Mouse (Mus musculus): ENCODE results near the gene Ikzf1. TPM values are rescaled to one million over a fixed set of nuclear protein-coding genes. Genes with fewer than 3 reads are reported as not detected.

Gene Ikzf1
- polyA plus RNA-seq, 1 experiment: 1.0 TPM

GRCm38 (mm10) chr11:11742626-11743025 lies 57.8 kb downstream of the Ikzf1 start:
- H3K4me3 ChIP-seq (ENCODE audit: insufficient read depth, poor library complexity, severe bottlenecking): no peak overlapping the region
- H3ac ChIP-seq (ENCODE audit: control insufficient read depth, insufficient read length, low read depth): no peak overlapping the region
- no peaks in the 10 kb centered on the region for H3K36me3 ChIP-seq (ENCODE audit: control insufficient read depth, insufficient read depth)
- H3K79me3 ChIP-seq (ENCODE audit: low read depth): no peaks in the 10 kb centered on the region
- TF ChIP-seq MYOG (IDR thresholded peaks at IDR 0.05; ENCODE audit: control insufficient read depth, extremely low read depth, insufficient read length) (no peak), MAX (IDR thresholded peaks at IDR 0.05) (no peak), USF1 (IDR thresholded peaks at IDR 0.05; ENCODE audit: low read depth) (no peak), CTCF (IDR thresholded peaks at IDR 0.05; ENCODE audit: control insufficient read depth, insufficient read depth, insufficient read length) (no peak), MYOD1 (IDR thresholded peaks at IDR 0.05; ENCODE audit: control insufficient read depth, insufficient read length, low read depth) (no peak), CEBPB (IDR thresholded peaks at IDR 0.05; ENCODE audit: low read depth) (no peak), FOSL1 (IDR thresholded peaks at IDR 0.05; ENCODE audit: insufficient read depth, low read length, poor library complexity, severe bottlenecking) (no peak)
- no peaks in the 10 kb centered on the region for H3K27me3 ChIP-seq (ENCODE audit: control insufficient read depth, insufficient read depth, insufficient read length)
- H3K79me2 ChIP-seq (ENCODE audit: control insufficient read depth, insufficient read depth): no peaks in the 10 kb centered on the region

- Histone ChIP-seq H3K27me3 (ENCODE audit: control insufficient read depth, insufficient read depth, insufficient read length) (peaks cover 8% of the 10 kb centered on the region), H3K79me2 (ENCODE audit: control insufficient read depth, insufficient read depth) (no peaks in the 10 kb centered on the region)
- TF ChIP-seq FOSL1 (IDR thresholded peaks at IDR 0.05; ENCODE audit: insufficient read depth, low read length, poor library complexity, severe bottlenecking): no peak
- TF ChIP-seq MAX (IDR thresholded peaks at IDR 0.05): no peak
- no peak for TF ChIP-seq CEBPB (IDR thresholded peaks at IDR 0.05; ENCODE audit: low read depth)
- no peak for TF ChIP-seq MYOD1 (IDR thresholded peaks at IDR 0.05; ENCODE audit: control insufficient read depth, insufficient read length, low read depth)
- no peak for TF ChIP-seq CTCF (IDR thresholded peaks at IDR 0.05; ENCODE audit: control insufficient read depth, insufficient read depth, insufficient read length)
- TF ChIP-seq USF1 (IDR thresholded peaks at IDR 0.05; ENCODE audit: low read depth): no peak
- no peak for TF ChIP-seq MYOG (IDR thresholded peaks at IDR 0.05; ENCODE audit: control insufficient read depth, extremely low read depth, insufficient read length)
Observed at GRCm38 (mm10) chr11:11744222-11744621, 59.4 kb downstream of the Ikzf1 start.

GRCm38 (mm10) chr11:11751091-11751490 lies 66.3 kb downstream of the Ikzf1 start:
- no peak overlapping the region for H3K4me3 ChIP-seq (ENCODE audit: insufficient read depth, poor library complexity, severe bottlenecking)
- no peak overlapping the region for H3ac ChIP-seq (ENCODE audit: control insufficient read depth, insufficient read length, low read depth)
- no peaks in the 10 kb centered on the region for H3K79me2 ChIP-seq (ENCODE audit: control insufficient read depth, insufficient read depth)
- no peaks in the 10 kb centered on the region for H3K79me3 ChIP-seq (ENCODE audit: low read depth)
- no peaks in the 10 kb centered on the region for H3K36me3 ChIP-seq (ENCODE audit: control insufficient read depth, insufficient read depth)
- peaks cover 11% of the 10 kb centered on the region for H3K27me3 ChIP-seq (ENCODE audit: control insufficient read depth, insufficient read depth, insufficient read length)
- no peak for TF ChIP-seq CEBPB (IDR thresholded peaks at IDR 0.05; ENCODE audit: low read depth)
- TF ChIP-seq MAX (IDR thresholded peaks at IDR 0.05): no peak
- no peak for TF ChIP-seq USF1 (IDR thresholded peaks at IDR 0.05; ENCODE audit: low read depth)
- no peak for TF ChIP-seq MYOG (IDR thresholded peaks at IDR 0.05; ENCODE audit: control insufficient read depth, extremely low read depth, insufficient read length)
- no peak for TF ChIP-seq MYOD1 (IDR thresholded peaks at IDR 0.05; ENCODE audit: control insufficient read depth, insufficient read length, low read depth)
- TF ChIP-seq CTCF (IDR thresholded peaks at IDR 0.05; ENCODE audit: control insufficient read depth, insufficient read depth, insufficient read length): no peak
- TF ChIP-seq FOSL1 (IDR thresholded peaks at IDR 0.05; ENCODE audit: insufficient read depth, low read length, poor library complexity, severe bottlenecking): no peak

More at GRCm38 (mm10) chr11:11744222-11744621, 59.4 kb downstream of the Ikzf1 start:
- Histone ChIP-seq H3ac (ENCODE audit: control insufficient read depth, insufficient read length, low read depth) (no peak overlapping the region), H3K36me3 (ENCODE audit: control insufficient read depth, insufficient read depth) (no peaks in the 10 kb centered on the region), H3K79me3 (ENCODE audit: low read depth) (no peaks in the 10 kb centered on the region), H3K4me3 (ENCODE audit: insufficient read depth, poor library complexity, severe bottlenecking) (no peak overlapping the region)

- Histone ChIP-seq H3K27me3 (ENCODE audit: control insufficient read depth, insufficient read depth, insufficient read length) (peaks cover 10% of the 10 kb centered on the region), H3K79me2 (ENCODE audit: control insufficient read depth, insufficient read depth) (no peaks in the 10 kb centered on the region), H3K79me3 (ENCODE audit: low read depth) (no peaks in the 10 kb centered on the region), H3ac (ENCODE audit: control insufficient read depth, insufficient read length, low read depth) (no peak overlapping the region), H3K4me3 (ENCODE audit: insufficient read depth, poor library complexity, severe bottlenecking) (no peak overlapping the region), H3K36me3 (ENCODE audit: control insufficient read depth, insufficient read depth) (no peaks in the 10 kb centered on the region)
- TF ChIP-seq CEBPB (IDR thresholded peaks at IDR 0.05; ENCODE audit: low read depth) (no peak), MAX (IDR thresholded peaks at IDR 0.05) (no peak), CTCF (IDR thresholded peaks at IDR 0.05; ENCODE audit: control insufficient read depth, insufficient read depth, insufficient read length) (no peak), USF1 (IDR thresholded peaks at IDR 0.05; ENCODE audit: low read depth) (no peak), MYOD1 (IDR thresholded peaks at IDR 0.05; ENCODE audit: control insufficient read depth, insufficient read length, low read depth) (no peak), FOSL1 (IDR thresholded peaks at IDR 0.05; ENCODE audit: insufficient read depth, low read length, poor library complexity, severe bottlenecking) (no peak), MYOG (IDR thresholded peaks at IDR 0.05; ENCODE audit: control insufficient read depth, extremely low read depth, insufficient read length) (no peak)
Observed at GRCm38 (mm10) chr11:11752859-11753258, 68.1 kb downstream of the Ikzf1 start.

GRCm38 (mm10) chr11:11758121-11758520 lies 73.3 kb downstream of the Ikzf1 start:
- Histone ChIP-seq H3K79me2 (ENCODE audit: control insufficient read depth, insufficient read depth) (no peaks in the 10 kb centered on the region), H3K79me3 (ENCODE audit: low read depth) (no peaks in the 10 kb centered on the region), H3K27me3 (ENCODE audit: control insufficient read depth, insufficient read depth, insufficient read length) (peaks cover 3% of the 10 kb centered on the region), H3ac (ENCODE audit: control insufficient read depth, insufficient read length, low read depth) (no peak overlapping the region), H3K4me3 (ENCODE audit: insufficient read depth, poor library complexity, severe bottlenecking) (no peak overlapping the region), H3K36me3 (ENCODE audit: control insufficient read depth, insufficient read depth) (no peaks in the 10 kb centered on the region)
- TF ChIP-seq CEBPB (IDR thresholded peaks at IDR 0.05; ENCODE audit: low read depth): no peak
- TF ChIP-seq CTCF (IDR thresholded peaks at IDR 0.05; ENCODE audit: control insufficient read depth, insufficient read depth, insufficient read length): no peak
- no peak for TF ChIP-seq USF1 (IDR thresholded peaks at IDR 0.05; ENCODE audit: low read depth)
- no peak for TF ChIP-seq MAX (IDR thresholded peaks at IDR 0.05)
- TF ChIP-seq MYOG (IDR thresholded peaks at IDR 0.05; ENCODE audit: control insufficient read depth, extremely low read depth, insufficient read length): no peak
- TF ChIP-seq FOSL1 (IDR thresholded peaks at IDR 0.05; ENCODE audit: insufficient read depth, low read length, poor library complexity, severe bottlenecking): no peak
- no peak for TF ChIP-seq MYOD1 (IDR thresholded peaks at IDR 0.05; ENCODE audit: control insufficient read depth, insufficient read length, low read depth)

- no peaks in the 10 kb centered on the region for H3K79me2 ChIP-seq (ENCODE audit: control insufficient read depth, insufficient read depth)
- H3K79me3 ChIP-seq (ENCODE audit: low read depth): no peaks in the 10 kb centered on the region
- peaks cover 3% of the 10 kb centered on the region for H3K27me3 ChIP-seq (ENCODE audit: control insufficient read depth, insufficient read depth, insufficient read length)
- no peak overlapping the region for H3K4me3 ChIP-seq (ENCODE audit: insufficient read depth, poor library complexity, severe bottlenecking)
- no peak overlapping the region for H3ac ChIP-seq (ENCODE audit: control insufficient read depth, insufficient read length, low read depth)
- no peaks in the 10 kb centered on the region for H3K36me3 ChIP-seq (ENCODE audit: control insufficient read depth, insufficient read depth)
- TF ChIP-seq CEBPB (IDR thresholded peaks at IDR 0.05; ENCODE audit: low read depth) (no peak), CTCF (IDR thresholded peaks at IDR 0.05; ENCODE audit: control insufficient read depth, insufficient read depth, insufficient read length) (no peak), MYOG (IDR thresholded peaks at IDR 0.05; ENCODE audit: control insufficient read depth, extremely low read depth, insufficient read length) (no peak), MAX (IDR thresholded peaks at IDR 0.05) (no peak), USF1 (IDR thresholded peaks at IDR 0.05; ENCODE audit: low read depth) (no peak), FOSL1 (IDR thresholded peaks at IDR 0.05; ENCODE audit: insufficient read depth, low read length, poor library complexity, severe bottlenecking) (no peak), MYOD1 (IDR thresholded peaks at IDR 0.05; ENCODE audit: control insufficient read depth, insufficient read length, low read depth) (no peak)
Observed at GRCm38 (mm10) chr11:11758883-11759282, 74.1 kb downstream of the Ikzf1 start.

Data from C2C12 (cell line).